Mouse (Mus musculus): ENCODE measurements at regions not wholly inside any gene's neighbourhood (a gene's known extent, or its start where the extent isn't known, plus 50 kb on each side); places are given as distances from the start of the nearest gene placed in this dataset.
A peak's percentile ranks its signal among the peaks of the same experiment; 100 is the strongest.

GRCm38 (mm10) chr13:16487292-16487691 is 475.6 kb downstream of the Inhba start:
- DNase-seq (ENCODE audit: low read depth, low spot score) = no peak

GRCm38 (mm10) chr13:16490680-16491079 is 479.0 kb downstream of the Inhba start:
- DNase-seq (ENCODE audit: low read depth, low spot score) = peak; percentile 13

GRCm38 (mm10) chr13:16498052-16498451 is 486.4 kb downstream of the Inhba start:
- no peak for DNase-seq (ENCODE audit: low read depth, low spot score)

GRCm38 (mm10) chr13:16512876-16513275 is 501.2 kb downstream of the Inhba start:
- DNase-seq (ENCODE audit: low read depth, low spot score) = no peak

- DNase-seq (ENCODE audit: low read depth, low spot score) = no peak
Measured at GRCm38 (mm10) chr13:16515195-16515594, 503.5 kb downstream of the Inhba start.

GRCm38 (mm10) chr13:16529036-16529435 is 517.4 kb downstream of the Inhba start:
- DNase-seq (ENCODE audit: low read depth, low spot score) = no peak

GRCm38 (mm10) chr13:16543771-16544170 is 532.1 kb downstream of the Inhba start:
- no peak for DNase-seq (ENCODE audit: low read depth, low spot score)

- DNase-seq (ENCODE audit: low read depth, low spot score) = no peak
Measured at GRCm38 (mm10) chr13:16550060-16550459, 538.4 kb downstream of the Inhba start.

- no peak for DNase-seq (ENCODE audit: low read depth, low spot score)
Measured at GRCm38 (mm10) chr13:16564988-16565387, 553.3 kb downstream of the Inhba start.

GRCm38 (mm10) chr13:16574069-16574468 is 562.4 kb downstream of the Inhba start:
- no peak for DNase-seq (ENCODE audit: low read depth, low spot score)

GRCm38 (mm10) chr13:16586286-16586685 is 574.6 kb downstream of the Inhba start:
- DNase-seq (ENCODE audit: low read depth, low spot score) = peak; percentile 7

GRCm38 (mm10) chr13:16619755-16620154 is 608.1 kb downstream of the Inhba start:
- DNase-seq (ENCODE audit: low read depth, low spot score) = no peak

GRCm38 (mm10) chr13:16626584-16626983 is 614.9 kb downstream of the Inhba start:
- DNase-seq (ENCODE audit: low read depth, low spot score) = no peak

- no peak for DNase-seq (ENCODE audit: low read depth, low spot score)
Measured at GRCm38 (mm10) chr13:16633445-16634092, 621.9 kb downstream of the Inhba start.

GRCm38 (mm10) chr13:16636251-16636650 is 624.6 kb downstream of the Inhba start:
- no peak for DNase-seq (ENCODE audit: low read depth, low spot score)

GRCm38 (mm10) chr13:16641611-16642449 is 630.2 kb downstream of the Inhba start:
- no peak for DNase-seq (ENCODE audit: low read depth, low spot score)

GRCm38 (mm10) chr13:16642450-16642994 is 630.9 kb downstream of the Inhba start:
- DNase-seq (ENCODE audit: low read depth, low spot score) = no peak

- DNase-seq (ENCODE audit: low read depth, low spot score) = no peak
Measured at GRCm38 (mm10) chr13:16645311-16645710, 633.7 kb downstream of the Inhba start.

- DNase-seq (ENCODE audit: low read depth, low spot score) = no peak
Measured at GRCm38 (mm10) chr13:16646056-16646455, 634.4 kb downstream of the Inhba start.

- DNase-seq (ENCODE audit: low read depth, low spot score) = no peak
Measured at GRCm38 (mm10) chr13:16646649-16647048, 635.0 kb downstream of the Inhba start.

GRCm38 (mm10) chr13:16656110-16656509 is 644.5 kb downstream of the Inhba start:
- DNase-seq (ENCODE audit: low read depth, low spot score) = no peak

- DNase-seq (ENCODE audit: low read depth, low spot score) = no peak
Measured at GRCm38 (mm10) chr13:16659894-16660293, 648.2 kb downstream of the Inhba start.

GRCm38 (mm10) chr13:16668652-16669051 is 657.0 kb downstream of the Inhba start:
- no peak for DNase-seq (ENCODE audit: low read depth, low spot score)

Data from ES-CJ7 (cell line).